Mouse (Mus musculus): ENCODE data around the gene Tmem189. TPM values are rescaled to one million over a fixed set of nuclear protein-coding genes. Genes with fewer than 3 reads are reported as not detected.

Gene Tmem189
- 144 and 212 TPM in 2 replicates for polyA plus RNA-seq (2012; rRNA removed)

GRCm38 (mm10) chr2:167689501-167690218, at the start of gene Tmem189:
Gene Tmem189, minus strand, starts transcription at chr2:167689822.

GRCm38 (mm10) chr2:167688498-167689451, 847 bp downstream of the Tmem189 start, which contains the start of gene Cebpb:
Gene Cebpb, plus strand, starts transcription at chr2:167688915.

GRCm38 (mm10) chr2:167661270-167662203, 28.1 kb downstream of the Tmem189 start, which contains the start of gene Gm20431:
Gene Gm20431, minus strand, starts transcription at chr2:167661496.

GRCm38 (mm10) chr2:167631591-167632448, 57.8 kb downstream of the Tmem189 start, which contains the start of gene Ube2v1:
Gene Ube2v1, minus strand, starts transcription at chr2:167632095.

Other genes starting within 250 kb of the Tmem189 start
- gene Rnf114, start 197.2 kb downstream of the Tmem189 start, polyA plus RNA-seq (2012; rRNA removed), result 68.2 and 83.7 TPM in 2 replicates
- gene Spata2, start 196.9 kb downstream of the Tmem189 start, polyA plus RNA-seq (2012; rRNA removed), result 52.2 and 55.5 TPM in 2 replicates
- gene Snai1, start 151.6 kb downstream of the Tmem189 start, polyA plus RNA-seq (2012; rRNA removed), result 24.1 and 27.0 TPM in 2 replicates
- gene Ube2v1, start 57.7 kb downstream of the Tmem189 start, polyA plus RNA-seq (2012; rRNA removed), result 120 TPM in 2 replicates
- 12.9 and 18.7 TPM in 2 replicates for gene Gm20431, start 28.3 kb downstream of the Tmem189 start, polyA plus RNA-seq (2012; rRNA removed)
- gene Cebpb, start 907 bp downstream of the Tmem189 start, polyA plus RNA-seq (2012; rRNA removed), result 199 and 203 TPM in 2 replicates
- gene Ptpn1, start 242.2 kb upstream of the Tmem189 start, polyA plus RNA-seq (2012; rRNA removed), result 36.5 and 39.0 TPM in 2 replicates